Mouse (Mus musculus): ENCODE measurements around the gene Faap100.

DNA sequence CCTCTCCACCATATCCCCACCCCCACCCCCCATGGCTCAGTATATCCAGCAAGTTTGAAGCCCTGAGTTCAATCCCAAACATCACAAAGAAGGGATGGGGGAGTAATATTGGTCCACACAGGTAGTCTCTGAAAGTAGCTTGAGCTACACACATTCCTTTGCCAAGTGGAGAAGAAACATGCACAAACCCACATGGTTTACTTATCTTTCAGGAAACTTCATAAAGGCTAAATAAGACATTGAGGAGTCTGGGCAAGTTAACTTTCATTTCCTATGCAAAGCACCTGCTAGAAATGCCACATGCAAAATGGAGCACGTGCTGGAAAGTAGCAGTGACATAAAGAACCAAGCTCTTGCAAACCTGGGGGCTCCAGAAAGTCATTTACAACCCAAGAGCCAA, 27.9 kb upstream of the Faap100 start:
- no peak for TF ChIP-seq CHD2 (IDR thresholded peaks at IDR 0.05; ENCODE audit: low read depth, low read length)
- no peak for TF ChIP-seq HCFC1 (IDR thresholded peaks at IDR 0.05; ENCODE audit: borderline replicate concordance, insufficient read depth, low read length)
- no peak for TF ChIP-seq MAFK (IDR thresholded peaks at IDR 0.05; ENCODE audit: insufficient read depth, low read depth, low read length)
- no peak for TF ChIP-seq ZC3H11A (IDR thresholded peaks at IDR 0.05; ENCODE audit: borderline replicate concordance, low read depth, low read length)
